Mouse (Mus musculus) brain, embryonic 14.5 days (tissue): ENCODE results near the gene Tmem198.

ENCODE experiments used
- CTCF ChIP-seq: fragments of 200-500 bp; IDR thresholded peaks from 2 replicates; pipeline ENCODE4 v1.5.1; 2012; ENCODE audit warnings: inconsistent platforms, mild to moderate bottlenecking, moderate library complexity, borderline replicate concordance; ENCODE audit not compliant: insufficient read depth, insufficient read length; ENCODE audit errors: extremely low read depth
- POLR2A ChIP-seq: fragments of 200-500 bp; IDR thresholded peaks from 2 replicates; pipeline ENCODE4 v1.6.1; 2012; ENCODE audit warnings: mild to moderate bottlenecking, inconsistent platforms, borderline replicate concordance; ENCODE audit not compliant: poor library complexity, insufficient read depth, insufficient read length, severe bottlenecking; ENCODE audit errors: extremely low read depth

GRCm38 (mm10) chr1:75460297-75460696, 19.0 kb upstream of the Tmem198 start:
- TF ChIP-seq CTCF: no peak
- no peak for TF ChIP-seq POLR2A
